Mouse (Mus musculus): Measurements from ENCODE around the gene Jak3.
A peak's percentile ranks its signal among the peaks of the same experiment; 100 is the strongest.

The Jak3 gene

GRCm38 (mm10) chr8:71665331-71666130 lies 10.6 kb upstream of the Jak3 start:
- no peak for DNase-seq (ENCODE audit: low spot score)

GRCm38 (mm10) chr8:71666855-71667254 lies 9.2 kb upstream of the Jak3 start:
- DNase-seq (ENCODE audit: low spot score), result no peak

- DNase-seq (ENCODE audit: low spot score), result no peak
These were observed 8.8 kb upstream of the Jak3 start for GRCm38 (mm10) chr8:71667256-71667655.

- DNase-seq (ENCODE audit: low spot score), result peak; percentile 30
These were observed 7.7 kb upstream of the Jak3 start for GRCm38 (mm10) chr8:71668220-71668975.

GRCm38 (mm10) chr8:71670198-71670597 lies 5.9 kb upstream of the Jak3 start:
- DNase-seq (ENCODE audit: low spot score), result no peak

GRCm38 (mm10) chr8:71670621-71671548 lies 5.2 kb upstream of the Jak3 start:
- no peak for DNase-seq (ENCODE audit: low spot score)

- DNase-seq (ENCODE audit: low spot score), result peak; percentile 84
These were observed 4.5 kb upstream of the Jak3 start, which contains the start of gene Unc13a for GRCm38 (mm10) chr8:71671549-71671965. Gene Unc13a, minus strand, starts transcription at chr8:71671757.

- no peak for DNase-seq (ENCODE audit: low spot score)
These were observed 3.8 kb upstream of the Jak3 start for GRCm38 (mm10) chr8:71672168-71672735.

- no peak for DNase-seq (ENCODE audit: low spot score)
These were observed 2.0 kb upstream of the Jak3 start for GRCm38 (mm10) chr8:71674071-71674470.

GRCm38 (mm10) chr8:71675456-71676019 lies 558 bp upstream of the Jak3 start:
- no peak for DNase-seq (ENCODE audit: low spot score)

- no peak for DNase-seq (ENCODE audit: low spot score)
These were observed 707 bp downstream of the Jak3 start for GRCm38 (mm10) chr8:71676803-71677202.

GRCm38 (mm10) chr8:71677555-71677954 lies 1.5 kb downstream of the Jak3 start:
- DNase-seq (ENCODE audit: low spot score), result no peak

GRCm38 (mm10) chr8:71678216-71678615 lies 2.1 kb downstream of the Jak3 start:
- no peak for DNase-seq (ENCODE audit: low spot score)

GRCm38 (mm10) chr8:71679116-71679515 lies 3.0 kb downstream of the Jak3 start:
- DNase-seq (ENCODE audit: low spot score), result no peak

- DNase-seq (ENCODE audit: low spot score), result no peak
These were observed 3.6 kb downstream of the Jak3 start for GRCm38 (mm10) chr8:71679550-71680168.

GRCm38 (mm10) chr8:71680471-71680870 lies 4.4 kb downstream of the Jak3 start:
- DNase-seq (ENCODE audit: low spot score), result no peak

GRCm38 (mm10) chr8:71681369-71681915 lies 5.3 kb downstream of the Jak3 start:
- no peak for DNase-seq (ENCODE audit: low spot score)

- no peak for DNase-seq (ENCODE audit: low spot score)
These were observed 6.7 kb downstream of the Jak3 start for GRCm38 (mm10) chr8:71682832-71683231.

GRCm38 (mm10) chr8:71684701-71685100 lies 8.6 kb downstream of the Jak3 start:
- DNase-seq (ENCODE audit: low spot score), result no peak

GRCm38 (mm10) chr8:71685573-71685972 lies 9.5 kb downstream of the Jak3 start:
- DNase-seq (ENCODE audit: low spot score), result no peak
